Mouse (Mus musculus) midbrain, embryonic 12.5 days (tissue): ENCODE results near the gene Eif5. TPM values are rescaled to one million over a fixed set of nuclear protein-coding genes. Genes with fewer than 3 reads are reported as not detected.

ENCODE experiments used
- polyA plus RNA-seq: library from polyadenylated mRNA; unstranded; fragments of >200 nt; fragmentation: Nextera tagmentation; extraction: Ambion mirVana; gene quantifications from 2 replicates; pipeline ENCODE4 v1.2.1, GENCODE M21; 2016

The Eif5 gene
- polyA plus RNA-seq, 1 experiment from 2014 or later: 692 TPM

Other genes with a start within 250 kb of the Eif5 start
- gene Cdc42bpb, start 160.3 kb upstream of the Eif5 start, polyA plus RNA-seq: 39.4 and 40.5 TPM in 2 replicates
- gene Lbhd2, start 131.2 kb upstream of the Eif5 start, polyA plus RNA-seq: 0.47 TPM in 1 of 2 replicates, not detected in the other
- 2.7 and 4.1 TPM in 2 replicates for gene Exoc3l4, start 121.0 kb upstream of the Eif5 start, polyA plus RNA-seq
- gene Tnfaip2, start 95.5 kb upstream of the Eif5 start, polyA plus RNA-seq: 1.2 and 1.5 TPM in 2 replicates
- gene Gm266, start 52.2 kb upstream of the Eif5 start, polyA plus RNA-seq: 2.3 and 3.5 TPM in 2 replicates
- 75.6 and 90.6 TPM in 2 replicates for gene Mark3, start 36.5 kb downstream of the Eif5 start, polyA plus RNA-seq
- 2,376 and 2,635 TPM in 2 replicates for gene Ckb, start 134.3 kb downstream of the Eif5 start, polyA plus RNA-seq
- gene Trmt61a, start 140.1 kb downstream of the Eif5 start, polyA plus RNA-seq: 11.8 and 13.2 TPM in 2 replicates
- 62.0 and 64.0 TPM in 2 replicates for gene Bag5, start 175.2 kb downstream of the Eif5 start, polyA plus RNA-seq
- 52.3 and 57.8 TPM in 2 replicates for gene Apopt1, start 175.2 kb downstream of the Eif5 start, polyA plus RNA-seq
- gene Klc1, start 220.8 kb downstream of the Eif5 start, polyA plus RNA-seq: 382 and 402 TPM in 2 replicates